Mouse (Mus musculus) neutrophil, adult 5-6 weeks (primary cell): ENCODE measurements around the gene Eps15l1. TPM values are rescaled to one million over a fixed set of nuclear protein-coding genes. Genes with fewer than 3 reads are reported as not detected.

Experiments used
- ATAC-seq: fragments of 151-379, 151-347 bp; 2 replicates; pipeline ENCODE4 v1.8.0; 2017; ENCODE audit warnings: mild to moderate bottlenecking, moderate TSS enrichment; ENCODE audit not compliant: insufficient number of reproducible peaks, poor library complexity, low FRiP score, severe bottlenecking; ENCODE audit errors: extremely low read depth
- total RNA-seq: library from RNA; stranded (forward); fragments of 200-1000 nt; gene quantifications from 2 replicates; pipeline ENCODE4 v1.2.3, GENCODE M21; 2017

Eps15l1 gene
- total RNA-seq, 1 experiment from 2014 or later = 69.5 TPM

- peak; percentile 50 for ATAC-seq
Observed at GRCm38 (mm10) chr8:72360162-72360561, 61.1 kb downstream of the Eps15l1 start.

- no peak for ATAC-seq
Observed at GRCm38 (mm10) chr8:72356593-72356992, 64.7 kb downstream of the Eps15l1 start.

GRCm38 (mm10) chr8:72354272-72354671 lies 67.0 kb downstream of the Eps15l1 start:
- peak; percentile 58 for ATAC-seq

GRCm38 (mm10) chr8:72353700-72354045 lies 67.6 kb downstream of the Eps15l1 start:
- ATAC-seq = no peak

- no peak for ATAC-seq
Observed at GRCm38 (mm10) chr8:72352951-72353699, 68.1 kb downstream of the Eps15l1 start.

- ATAC-seq = no peak; the same call in 1 of the 2 replicates
Observed at GRCm38 (mm10) chr8:72351405-72352005, 69.8 kb downstream of the Eps15l1 start.

GRCm38 (mm10) chr8:72350727-72351126 lies 70.5 kb downstream of the Eps15l1 start:
- peak; percentile 60 for ATAC-seq

GRCm38 (mm10) chr8:72349838-72350237 lies 71.4 kb downstream of the Eps15l1 start:
- no peak for ATAC-seq

- no peak for ATAC-seq
Observed at GRCm38 (mm10) chr8:72348956-72349355, 72.3 kb downstream of the Eps15l1 start.

- 0 out of 2 replicates have a peak, but pooled peaks have one; percentile 15 for ATAC-seq
Observed at GRCm38 (mm10) chr8:72348114-72348513, 73.1 kb downstream of the Eps15l1 start.

- no peak for ATAC-seq
Observed at GRCm38 (mm10) chr8:72347553-72347952, 73.7 kb downstream of the Eps15l1 start.

GRCm38 (mm10) chr8:72343725-72344124 lies 77.5 kb downstream of the Eps15l1 start:
- peak; percentile 63; the same call in 1 of the 2 replicates for ATAC-seq

GRCm38 (mm10) chr8:72342556-72343300 lies 78.5 kb downstream of the Eps15l1 start:
- ATAC-seq = no peak

GRCm38 (mm10) chr8:72337034-72337433 lies 84.2 kb downstream of the Eps15l1 start:
- no peak for ATAC-seq

- ATAC-seq = no peak
Observed at GRCm38 (mm10) chr8:72336273-72336672, 85.0 kb downstream of the Eps15l1 start.

GRCm38 (mm10) chr8:72334144-72334641 lies 87.1 kb downstream of the Eps15l1 start:
- ATAC-seq = no peak

GRCm38 (mm10) chr8:72333429-72334143 lies 87.7 kb downstream of the Eps15l1 start:
- ATAC-seq = no peak

GRCm38 (mm10) chr8:72331631-72332030 lies 89.6 kb downstream of the Eps15l1 start:
- no peak for ATAC-seq
